Mouse (Mus musculus): ENCODE measurements around the gene Kcnma1. TPM values are rescaled to one million over a fixed set of nuclear protein-coding genes. Genes with fewer than 3 reads are reported as not detected.

Kcnma1 gene
- polyA plus RNA-seq, 2 experiments: 5.4 to 8.5 TPM

- DNase-seq (ENCODE audit: low spot score) (no peak), ATAC-seq (ENCODE audit: low FRiP score, low read depth) (no peak)
- TF ChIP-seq POLR2A (IDR thresholded peaks at IDR 0.05; ENCODE audit: borderline replicate concordance, extremely low read depth, insufficient read depth, insufficient read length): no peak
- Histone ChIP-seq H3K9ac (ENCODE audit: low read depth, low read length, severe bottlenecking) (no peak overlapping the region), H3K4me1 (ENCODE audit: control insufficient read depth, insufficient read depth, low read length) (peaks cover 8% of the 10 kb centered on the region), H3K27ac (replicated peaks; ENCODE audit: low read depth, low read length) (no peak overlapping the region), H3K4me2 (replicated peaks; ENCODE audit: low read depth, low read length, severe bottlenecking) (no peak overlapping the region), H3K36me3 (ENCODE audit: control insufficient read depth, insufficient read depth, low read length) (no peaks in the 10 kb centered on the region), H3K9me3 (ENCODE audit: control insufficient read depth, low read length) (no peaks in the 10 kb centered on the region), H3K27me3 (ENCODE audit: control insufficient read depth, insufficient read depth, low read length) (no peaks in the 10 kb centered on the region), H3K4me3 (replicated peaks; ENCODE audit: low read length) (no peak overlapping the region)
- 29% methylated on average over 5 of the region's 5 CpGs for WGBS
Observed at GRCm38 (mm10) chr14:23552252-23552974, 461.9 kb downstream of the Kcnma1 start.

- no peak overlapping the region for H3K27ac ChIP-seq (replicated peaks; ENCODE audit: low read depth, low read length)
- peaks cover 14% of the 10 kb centered on the region for H3K4me1 ChIP-seq (ENCODE audit: control insufficient read depth, insufficient read depth, low read length)
- no peaks in the 10 kb centered on the region for H3K36me3 ChIP-seq (ENCODE audit: control insufficient read depth, insufficient read depth, low read length)
- no peaks in the 10 kb centered on the region for H3K9me3 ChIP-seq (ENCODE audit: control insufficient read depth, low read length)
- H3K4me3 ChIP-seq (replicated peaks; ENCODE audit: low read length): no peak overlapping the region
- no peak overlapping the region for H3K4me2 ChIP-seq (replicated peaks; ENCODE audit: low read depth, low read length, severe bottlenecking)
- no peak overlapping the region for H3K9ac ChIP-seq (ENCODE audit: low read depth, low read length, severe bottlenecking)
- TF ChIP-seq POLR2A (IDR thresholded peaks at IDR 0.05; ENCODE audit: borderline replicate concordance, extremely low read depth, insufficient read depth, insufficient read length): no peak
- ATAC-seq (ENCODE audit: low FRiP score, low read depth) (no peak), DNase-seq (ENCODE audit: low spot score) (no peak)
- WGBS: 73% methylated on average over 3 of the region's 3 CpGs
- H3K27me3 ChIP-seq (ENCODE audit: control insufficient read depth, insufficient read depth, low read length): no peaks in the 10 kb centered on the region
Observed at GRCm38 (mm10) chr14:23550467-23550866, 463.8 kb downstream of the Kcnma1 start.

GRCm38 (mm10) chr14:23542131-23542530, 472.2 kb downstream of the Kcnma1 start:
- H3K27me3 ChIP-seq (ENCODE audit: control insufficient read depth, insufficient read depth, low read length): no peaks in the 10 kb centered on the region
- TF ChIP-seq POLR2A (IDR thresholded peaks at IDR 0.05; ENCODE audit: borderline replicate concordance, extremely low read depth, insufficient read depth, insufficient read length): no peak
- H3K36me3 ChIP-seq (ENCODE audit: control insufficient read depth, insufficient read depth, low read length): no peaks in the 10 kb centered on the region
- H3K4me2 ChIP-seq (replicated peaks; ENCODE audit: low read depth, low read length, severe bottlenecking): no peak overlapping the region
- ATAC-seq (ENCODE audit: low FRiP score, low read depth) (no peak), DNase-seq (ENCODE audit: low spot score) (no peak)
- no peak overlapping the region for H3K27ac ChIP-seq (replicated peaks; ENCODE audit: low read depth, low read length)
- no peak overlapping the region for H3K9ac ChIP-seq (ENCODE audit: low read depth, low read length, severe bottlenecking)
- no peaks in the 10 kb centered on the region for H3K9me3 ChIP-seq (ENCODE audit: control insufficient read depth, low read length)
- 34% methylated on average over 6 of the region's 6 CpGs for WGBS
- peaks cover 3% of the 10 kb centered on the region for H3K4me1 ChIP-seq (ENCODE audit: control insufficient read depth, insufficient read depth, low read length)
- H3K4me3 ChIP-seq (replicated peaks; ENCODE audit: low read length): no peak overlapping the region

- H3K4me2 ChIP-seq (replicated peaks; ENCODE audit: low read depth, low read length, severe bottlenecking): no peak overlapping the region
- ATAC-seq (ENCODE audit: low FRiP score, low read depth): no peak
Observed at GRCm38 (mm10) chr14:23539621-23540020, 474.7 kb downstream of the Kcnma1 start.

GRCm38 (mm10) chr14:23533346-23533745, 480.9 kb downstream of the Kcnma1 start:
- DNase-seq (ENCODE audit: low spot score): no peak
- Histone ChIP-seq H3K27me3 (ENCODE audit: control insufficient read depth, insufficient read depth, low read length) (no peaks in the 10 kb centered on the region), H3K4me3 (replicated peaks; ENCODE audit: low read length) (no peak overlapping the region), H3K9me3 (ENCODE audit: control insufficient read depth, low read length) (peaks cover 7% of the 10 kb centered on the region; the same call in 1 of the 2 replicates), H3K4me2 (replicated peaks; ENCODE audit: low read depth, low read length, severe bottlenecking) (no peak overlapping the region), H3K9ac (ENCODE audit: low read depth, low read length, severe bottlenecking) (no peak overlapping the region), H3K4me1 (ENCODE audit: control insufficient read depth, insufficient read depth, low read length) (peaks cover 13% of the 10 kb centered on the region), H3K36me3 (ENCODE audit: control insufficient read depth, insufficient read depth, low read length) (no peaks in the 10 kb centered on the region), H3K27ac (replicated peaks; ENCODE audit: low read depth, low read length) (no peak overlapping the region)
- no peak for TF ChIP-seq POLR2A (IDR thresholded peaks at IDR 0.05; ENCODE audit: borderline replicate concordance, extremely low read depth, insufficient read depth, insufficient read length)
- WGBS: 81% methylated on average over 3 of the region's 3 CpGs
- no peak for ATAC-seq (ENCODE audit: low FRiP score, low read depth)

More at GRCm38 (mm10) chr14:23539621-23540020, 474.7 kb downstream of the Kcnma1 start:
- Histone ChIP-seq H3K27ac (replicated peaks; ENCODE audit: low read depth, low read length) (no peak overlapping the region), H3K9me3 (ENCODE audit: control insufficient read depth, low read length) (peaks cover under 1% of the 10 kb centered on the region; the same call in 1 of the 2 replicates), H3K4me3 (replicated peaks; ENCODE audit: low read length) (no peak overlapping the region), H3K36me3 (ENCODE audit: control insufficient read depth, insufficient read depth, low read length) (no peaks in the 10 kb centered on the region), H3K4me1 (ENCODE audit: control insufficient read depth, insufficient read depth, low read length) (no peaks in the 10 kb centered on the region), H3K27me3 (ENCODE audit: control insufficient read depth, insufficient read depth, low read length) (no peaks in the 10 kb centered on the region), H3K9ac (ENCODE audit: low read depth, low read length, severe bottlenecking) (no peak overlapping the region)
- no peak for DNase-seq (ENCODE audit: low spot score)
- WGBS: 82% methylated on average over 3 of the region's 3 CpGs
- no peak for TF ChIP-seq POLR2A (IDR thresholded peaks at IDR 0.05; ENCODE audit: borderline replicate concordance, extremely low read depth, insufficient read depth, insufficient read length)

All from limb, embryonic 14.5 days (tissue).